Mouse (Mus musculus) spleen, adult 2 months (tissue): ENCODE data around the gene Dnajc8.

ENCODE experiments used
- CTCF ChIP-seq: fragments of 200-500 bp; IDR thresholded peaks from 2 replicates; pipeline ENCODE4 v1.5.1; 2011; ENCODE audit warnings: mild to moderate bottlenecking, inconsistent platforms; ENCODE audit not compliant: insufficient read depth, insufficient read length, insufficient replicate concordance; ENCODE audit errors: extremely low read depth
- POLR2A ChIP-seq: fragments of 200-500 bp; IDR thresholded peaks from 2 replicates; pipeline ENCODE4 v1.6.1; 2011; ENCODE audit warnings: low read depth, low read length, inconsistent platforms

DNA sequence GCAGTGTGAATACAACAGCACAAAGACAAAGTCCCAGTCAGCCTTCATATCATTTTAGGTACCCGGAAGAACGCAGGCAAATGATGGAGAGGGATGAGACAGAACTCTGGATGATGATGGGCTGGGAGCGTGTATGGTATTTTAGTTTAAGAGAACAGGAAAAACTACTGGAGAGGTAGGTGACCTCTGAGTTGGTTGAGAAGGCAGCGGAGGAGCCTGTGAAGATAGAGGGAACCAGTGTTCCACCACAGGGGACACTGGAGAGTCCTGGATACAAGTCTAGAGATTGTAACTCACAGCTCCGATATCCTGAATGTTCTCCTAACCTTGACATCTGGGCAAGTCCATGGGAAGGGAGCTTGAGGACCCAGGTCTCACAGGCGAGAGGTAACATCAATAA lies 29.1 kb upstream of the Dnajc8 start:
- TF ChIP-seq CTCF: no peak
- no peak for TF ChIP-seq POLR2A
